Mouse (Mus musculus) olfactory bulb, adult 2 months (tissue): Measurements from ENCODE around the gene Plpp4.

Experiments used
- CTCF ChIP-seq: fragments of 200-500 bp; IDR thresholded peaks from 2 replicates; pipeline ENCODE4 v1.5.1; 2012; ENCODE audit warnings: low read depth, mild to moderate bottlenecking, low read length, moderate library complexity; ENCODE audit not compliant: insufficient read depth
- POLR2A ChIP-seq: fragments of 200-500 bp; IDR thresholded peaks from 2 replicates; pipeline ENCODE4 v1.6.1; 2012; ENCODE audit warnings: mild to moderate bottlenecking, low read depth, low read length, moderate library complexity; ENCODE audit not compliant: insufficient read depth

DNA sequence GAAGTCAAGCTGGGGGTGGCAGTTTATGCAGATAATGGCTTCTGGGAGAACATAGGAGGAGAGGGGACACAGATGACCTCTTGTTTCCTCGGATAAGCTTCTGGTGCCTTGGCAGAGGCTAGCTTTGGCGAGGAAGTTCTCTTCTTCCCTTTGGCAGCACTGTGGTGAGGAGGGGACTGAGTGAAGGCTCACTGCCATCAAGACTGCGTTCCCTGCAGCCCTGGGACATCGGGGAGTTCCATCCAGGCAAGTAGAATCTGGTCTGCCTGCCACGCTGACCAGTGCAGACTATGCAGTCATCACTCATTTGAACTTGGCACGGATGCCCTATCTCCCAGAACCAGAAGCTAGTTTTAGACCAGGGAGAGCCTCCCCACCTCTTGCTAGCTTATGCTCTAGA is 2.4 kb downstream of the Plpp4 start:
- TF ChIP-seq CTCF (no peak), POLR2A (no peak)
